Mouse (Mus musculus): ENCODE results near the gene Olfr1015. TPM values are rescaled to one million over a fixed set of nuclear protein-coding genes. Genes with fewer than 3 reads are reported as not detected.

Gene Olfr1015
- total RNA-seq (2017): not detected in 2 replicates

- ATAC-seq (replicated peaks; ENCODE audit: low read depth, poor library complexity, severe bottlenecking): no peak
Observed at GRCm38 (mm10) chr2:85781717-85782116, at the start of gene Olfr1015. Olfr1015 (plus strand) TSS chr2:85782017.

GRCm38 (mm10) chr2:85753822-85754221 lies 28.0 kb upstream of the Olfr1015 start:
- no peak for ATAC-seq (replicated peaks; ENCODE audit: low read depth, poor library complexity, severe bottlenecking)

GRCm38 (mm10) chr2:85762666-85763065 lies 19.2 kb upstream of the Olfr1015 start, which contains the start of gene Olfr1012:
Olfr1012 (minus strand) TSS chr2:85762766.
- no peak for ATAC-seq (replicated peaks; ENCODE audit: low read depth, poor library complexity, severe bottlenecking)

- ATAC-seq (replicated peaks; ENCODE audit: low read depth, poor library complexity, severe bottlenecking): no peak
Observed at GRCm38 (mm10) chr2:85766798-85767197, 15.0 kb upstream of the Olfr1015 start, which contains the start of gene Olfr1013. Olfr1013 (plus strand) TSS chr2:85767098.

GRCm38 (mm10) chr2:85772413-85772812 lies 9.4 kb upstream of the Olfr1015 start, which contains the start of gene Olfr1014:
Olfr1014 (plus strand) TSS chr2:85772713.
- ATAC-seq (replicated peaks; ENCODE audit: low read depth, poor library complexity, severe bottlenecking): no peak

- ATAC-seq (replicated peaks; ENCODE audit: low read depth, poor library complexity, severe bottlenecking): no peak
Observed at GRCm38 (mm10) chr2:85792331-85792730, 10.5 kb downstream of the Olfr1015 start.

GRCm38 (mm10) chr2:85802444-85802843 lies 20.6 kb downstream of the Olfr1015 start, which contains the start of gene Olfr1016:
Olfr1016 (minus strand) TSS chr2:85802544.
- no peak for ATAC-seq (replicated peaks; ENCODE audit: low read depth, poor library complexity, severe bottlenecking)

- no peak for ATAC-seq (replicated peaks; ENCODE audit: low read depth, poor library complexity, severe bottlenecking)
Observed at GRCm38 (mm10) chr2:85804501-85804900, 22.7 kb downstream of the Olfr1015 start.

- no peak for ATAC-seq (replicated peaks; ENCODE audit: low read depth, poor library complexity, severe bottlenecking)
Observed at GRCm38 (mm10) chr2:85818179-85818578, 36.4 kb downstream of the Olfr1015 start, which contains the start of gene Olfr1018. Olfr1018 (plus strand) TSS chr2:85818479.

Other genes with a start within 250 kb of the Olfr1015 start
- not detected in 2 replicates for gene Olfr996, start 202.8 kb upstream of the Olfr1015 start, total RNA-seq (2017)
- not detected in 2 replicates for gene Olfr998, start 193.1 kb upstream of the Olfr1015 start, total RNA-seq (2017)
- gene Olfr1000, start 170.1 kb upstream of the Olfr1015 start, total RNA-seq (2017): not detected in 2 replicates
- not detected in 2 replicates for gene Olfr1002, start 131.3 kb upstream of the Olfr1015 start, total RNA-seq (2017)
- gene Olfr154, start 117.6 kb upstream of the Olfr1015 start, total RNA-seq (2017): not detected in 2 replicates
- gene Olfr1006, start 103.2 kb upstream of the Olfr1015 start, total RNA-seq (2017): not detected in 2 replicates
- not detected in 2 replicates for gene Olfr1008, start 92.6 kb upstream of the Olfr1015 start, total RNA-seq (2017)
- not detected in 2 replicates for gene Olfr1009, start 66.6 kb upstream of the Olfr1015 start, total RNA-seq (2017)
- not detected in 2 replicates for gene Olfr1012, start 19.3 kb upstream of the Olfr1015 start, total RNA-seq (2017)
- gene Olfr1013, start 14.9 kb upstream of the Olfr1015 start, total RNA-seq (2017): not detected in 2 replicates
- gene Olfr1014, start 9.3 kb upstream of the Olfr1015 start, total RNA-seq (2017): not detected in 2 replicates
- not detected in 2 replicates for gene Olfr1016, start 20.5 kb downstream of the Olfr1015 start, total RNA-seq (2017)
- not detected in 2 replicates for gene Olfr1018, start 36.5 kb downstream of the Olfr1015 start, total RNA-seq (2017)
- not detected in 2 replicates for gene Olfr1019, start 63.5 kb downstream of the Olfr1015 start, total RNA-seq (2017)
- gene Olfr1020, start 65.0 kb downstream of the Olfr1015 start, total RNA-seq (2017): not detected in 2 replicates
- gene Olfr1022, start 86.6 kb downstream of the Olfr1015 start, total RNA-seq (2017): not detected in 2 replicates
- not detected in 2 replicates for gene Olfr1023, start 103.6 kb downstream of the Olfr1015 start, total RNA-seq (2017)
- not detected in 2 replicates for gene Olfr1024, start 123.0 kb downstream of the Olfr1015 start, total RNA-seq (2017)
- gene Olfr1025-ps1, start 133.2 kb downstream of the Olfr1015 start, total RNA-seq (2017): not detected in 2 replicates
- gene Olfr1026, start 139.5 kb downstream of the Olfr1015 start, total RNA-seq (2017): not detected in 2 replicates
- not detected in 2 replicates for gene Olfr1028, start 168.4 kb downstream of the Olfr1015 start, total RNA-seq (2017)
- gene Olfr1029, start 191.9 kb downstream of the Olfr1015 start, total RNA-seq (2017): not detected in 2 replicates
- not detected in 2 replicates for gene Olfr1030, start 197.3 kb downstream of the Olfr1015 start, total RNA-seq (2017)
- not detected in 2 replicates for gene Olfr1031, start 208.3 kb downstream of the Olfr1015 start, total RNA-seq (2017)
- not detected in 2 replicates for gene Olfr1032, start 223.5 kb downstream of the Olfr1015 start, total RNA-seq (2017)
- gene Olfr1033, start 238.6 kb downstream of the Olfr1015 start, total RNA-seq (2017): 0.18 TPM in 1 of 2 replicates, not detected in the other

All from common myeloid progenitor, adult 5-6 weeks (primary cell).